Mouse (Mus musculus) thymus, adult 2 months (tissue): ENCODE measurements at regions not wholly inside any gene's neighbourhood (a gene's known extent, or its start where the extent isn't known, plus 50 kb on each side); places are given as distances from the start of the nearest gene placed in this dataset.

ENCODE experiments used
- CTCF ChIP-seq: fragments of 200-500 bp; IDR thresholded peaks from 2 replicates; pipeline ENCODE4 v1.5.1; 2012; ENCODE audit warnings: mild to moderate bottlenecking, control low read depth, low read length, moderate library complexity, borderline replicate concordance; ENCODE audit not compliant: control insufficient read depth, poor library complexity, insufficient read depth; ENCODE audit errors: extremely low read depth
- POLR2A ChIP-seq: fragments of 200-500 bp; IDR thresholded peaks from 2 replicates; pipeline ENCODE4 v1.6.1; 2012; ENCODE audit warnings: mild to moderate bottlenecking, low read length, control low read depth, moderate library complexity; ENCODE audit not compliant: control insufficient read depth, poor library complexity, insufficient read depth; ENCODE audit errors: extremely low read depth

- no peak for TF ChIP-seq POLR2A
- no peak for TF ChIP-seq CTCF
These were observed 64.5 kb downstream of the P2ry1 start for GRCm38 (mm10) chr3:61067067-61067466.
